Mouse (Mus musculus) ovary, adult 10 weeks (tissue): Measurements from ENCODE around the gene Il1r1. TPM values are rescaled to one million over a fixed set of nuclear protein-coding genes. Genes with fewer than 3 reads are reported as not detected.

Source experiments
- polyA plus RNA-seq: library from polyadenylated mRNA; stranded (reverse); fragments of 350-450 nt; fragmentation: Illumina TruSeq; extraction: RNeasy Lipid Tissue Mini Kit (QIAGEN cat#74804); gene quantifications from one replicate; pipeline ENCODE4 v1.2.3, GENCODE M21; 2014

Il1r1 gene
- 61.5 TPM for polyA plus RNA-seq

DNA sequence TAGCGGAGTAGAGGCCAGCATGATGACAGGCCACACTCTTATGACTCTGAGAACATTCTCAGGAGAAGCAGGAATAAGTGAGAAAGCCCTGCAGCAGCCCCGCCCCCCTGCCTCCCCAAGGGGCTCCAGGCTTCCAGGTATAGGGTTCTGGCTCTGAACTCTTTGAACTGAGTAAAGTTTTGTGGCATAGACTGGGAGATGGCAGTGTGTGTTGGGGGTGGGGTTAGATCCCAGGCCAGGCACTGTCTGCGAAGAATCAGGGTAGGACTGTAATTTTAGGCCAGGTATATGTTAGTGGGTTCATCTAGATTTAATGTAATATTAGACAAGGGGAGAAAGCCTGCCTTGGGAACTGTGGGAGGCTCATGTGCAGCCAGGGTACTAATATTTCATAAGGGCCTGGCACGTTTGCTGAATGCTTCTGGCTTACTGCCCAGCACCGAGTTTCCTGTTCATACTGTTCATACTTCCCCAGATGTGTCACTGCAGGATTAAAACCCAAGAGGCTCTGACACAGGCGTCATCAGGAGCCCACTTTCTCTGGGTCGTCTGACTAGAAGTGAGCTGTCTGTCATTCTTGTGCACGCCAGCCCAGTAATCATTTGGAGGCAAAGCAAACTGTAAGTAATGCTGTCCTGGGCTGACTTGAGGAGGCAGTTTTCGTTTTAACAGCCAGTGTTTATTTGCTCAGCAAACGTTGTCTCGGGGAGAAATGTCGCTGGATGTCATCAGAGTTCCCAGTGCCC, at the start of gene Il1r1:
Gene Il1r1 (plus strand): TSS at position 542 of the 746 bp plus-strand sequence.

GRCm38 (mm10) chr1:40324457-40324856, 99.6 kb downstream of the Il1r1 start, which contains the start of gene Il1rl2:
Gene Il1rl2 (plus strand): TSS chr1:40324610.

Other genes with a start within 250 kb of the Il1r1 start
- 0.88 TPM for gene Il1r2, start 151.0 kb upstream of the Il1r1 start, polyA plus RNA-seq
- gene Il1rl2, start 99.5 kb downstream of the Il1r1 start, polyA plus RNA-seq = 16.6 TPM
- gene Il1rl1, start 204.5 kb downstream of the Il1r1 start, polyA plus RNA-seq = 5.7 TPM
- gene Il18r1, start 240.5 kb downstream of the Il1r1 start, polyA plus RNA-seq = 4.5 TPM